ENCODE assay signal across 11 mouse cellular contexts in the genomic region with DNA sequence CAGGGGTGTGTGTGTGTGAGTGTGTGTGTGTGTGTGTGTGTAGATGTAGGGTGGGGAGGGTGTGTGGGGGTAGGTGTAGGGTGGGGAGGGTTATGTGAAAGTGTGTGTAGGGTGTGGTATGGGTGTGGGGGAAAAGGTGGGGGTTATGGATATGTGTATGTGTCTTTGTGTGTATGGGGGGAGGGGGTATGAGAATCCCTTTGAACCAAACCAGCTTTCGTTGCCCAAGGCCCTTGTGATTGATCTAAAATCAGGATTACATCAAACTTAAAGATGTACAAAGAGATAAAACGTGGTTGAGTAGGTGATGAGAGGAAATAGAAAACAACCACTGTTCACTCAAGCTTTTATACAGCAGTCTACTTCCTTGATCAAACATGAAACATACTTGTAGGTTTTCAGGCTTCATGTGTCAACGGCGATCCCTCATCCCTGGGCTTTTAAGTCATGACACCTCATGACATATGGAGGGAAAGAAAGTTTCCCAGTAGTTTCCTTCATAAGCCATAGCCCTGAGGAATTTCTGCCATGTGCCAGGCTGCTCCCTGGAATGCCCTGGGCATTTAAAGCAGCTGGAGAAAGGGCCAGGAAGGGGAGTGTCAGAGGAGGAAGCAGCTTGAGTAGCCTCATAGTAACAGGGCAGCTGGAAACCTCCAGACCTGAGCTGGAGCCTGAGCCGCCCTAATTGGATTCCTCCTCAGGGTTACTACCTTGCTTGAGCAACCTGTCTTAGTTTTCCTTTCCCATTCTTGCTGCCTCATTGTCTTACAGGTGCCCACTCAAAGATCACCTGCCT. TPM values are rescaled to one million over a fixed set of nuclear protein-coding genes. Genes with fewer than 3 reads are reported as not detected.
A peak's percentile ranks its signal among the peaks of the same experiment; 100 is the strongest.
DNase-seq lines count a peak whose midpoint lies in the region; ATAC-seq and TF ChIP-seq lines count a peak whose summit lies in the region.
"Had no signal": no experiment of that assay in that cellular context is flagged by ENCODE, and none has a peak within 500 bp of the region (broad histone marks: within the 10 kb centered on the region; RNA-seq: fewer than 3 reads in every experiment).

No protein-coding gene starts in this region.

- peak overlapping the region; percentile 90 for H3K27ac ChIP-seq in thymus, adult 2 months (ENCODE audit: control insufficient read depth, insufficient read depth, low read length)
- H3K27ac ChIP-seq in lung, embryonic 14.5 days (ENCODE audit: low read depth) = no peak overlapping the region
- H3K27ac ChIP-seq: forebrain, embryonic 12.5 days; heart, embryonic 13.5 days had no signal

- DNase-seq in thymus, adult 2 months = no peak
- no peak for DNase-seq in thymus, postnatal 10 days (ENCODE audit: low spot score in 2 of 2)
- DNase-seq in induced T-regulatory cell, adult 2 months (ENCODE audit: low read depth) = peak; percentile 90
- DNase-seq in lung, embryonic 14.5 days = peak; percentile 21
- DNase-seq in thymus, postnatal 25 days = peak; percentile 29
- DNase-seq in frontal cortex, postnatal 14 days (ENCODE audit: low spot score in 2 of 2) = no peak
- no peak for DNase-seq in ovary, adult 18-20 months (ENCODE audit: low spot score)
- DNase-seq: right cerebral cortex, postnatal 14 days had no signal

- H3K4me1 ChIP-seq in thymus, adult 2 months (replicated peaks; ENCODE audit: control insufficient read depth, insufficient read depth, low read length) = peaks cover 25% of the 10 kb centered on the region
- no peaks in the 10 kb centered on the region; the same call in 1 of the 2 replicates for H3K4me1 ChIP-seq in lung, embryonic 14.5 days (ENCODE audit: insufficient read depth)
- H3K4me1 ChIP-seq: forebrain, embryonic 12.5 days had no signal

- H3K4me3 ChIP-seq in thymus, adult 2 months (ENCODE audit: control insufficient read depth, insufficient read depth, low read length) = no peak overlapping the region
- H3K4me3 ChIP-seq in lung, embryonic 14.5 days (ENCODE audit: low read depth, low read length) = no peak overlapping the region
- H3K4me3 ChIP-seq: forebrain, embryonic 12.5 days; heart, embryonic 13.5 days; myocyte had no signal

- H3K9me3 ChIP-seq in lung, embryonic 14.5 days (ENCODE audit: low read depth, low read length) = no peaks in the 10 kb centered on the region
- H3K9me3 ChIP-seq: forebrain, embryonic 12.5 days; heart, embryonic 13.5 days had no signal

- 26% methylated on average over 5 of the region's 5 CpGs for WGBS in thymus, adult 2 months
- WGBS in lung, embryonic 14.5 days = 52% methylated on average over 5 of the region's 5 CpGs

- no peak overlapping the region for H3K4me2 ChIP-seq in lung, embryonic 14.5 days
- H3K4me2 ChIP-seq: forebrain, embryonic 12.5 days; heart, embryonic 13.5 days had no signal

- no peak for TF ChIP-seq POLR2A in thymus, adult 2 months (IDR thresholded peaks at IDR 0.05; ENCODE audit: control insufficient read depth, extremely low read depth, insufficient read depth, low read length, poor library complexity)

- H3K36me3 ChIP-seq in thymus, adult 2 months (ENCODE audit: control insufficient read depth, insufficient read depth, low read length) = no peaks in the 10 kb centered on the region; the same call in 1 of the 2 replicates
- no peaks in the 10 kb centered on the region for H3K36me3 ChIP-seq in lung, embryonic 14.5 days (ENCODE audit: insufficient read depth)
- H3K36me3 ChIP-seq: forebrain, embryonic 12.5 days; heart, embryonic 13.5 days had no signal

- TF ChIP-seq CTCF in thymus, adult 2 months (IDR thresholded peaks at IDR 0.05; ENCODE audit: borderline replicate concordance, control insufficient read depth, extremely low read depth, insufficient read depth, low read length, poor library complexity) = no peak
- TF ChIP-seq CTCF in lung, embryonic 14.5 days (IDR thresholded peaks at IDR 0.05; ENCODE audit: low read depth) = no peak

- 0 out of 2 replicates have a peak, but pooled peaks have one; percentile 29 for ATAC-seq in lung, embryonic 14.5 days (ENCODE audit: insufficient read depth)

- no peak overlapping the region for H3K9ac ChIP-seq in lung, embryonic 14.5 days
- H3K9ac ChIP-seq: forebrain, embryonic 12.5 days; heart, embryonic 13.5 days had no signal

- H3K27me3 ChIP-seq in thymus, adult 2 months (ENCODE audit: control insufficient read depth, insufficient read depth, low read length) = no peaks in the 10 kb centered on the region
- H3K27me3 ChIP-seq in lung, embryonic 14.5 days (ENCODE audit: insufficient read depth, low read length) = no peaks in the 10 kb centered on the region
- H3K27me3 ChIP-seq: forebrain, embryonic 12.5 days; heart, embryonic 13.5 days had no signal

RNA-seq across cellular contexts. Expression of a gene that starts 9.5 kb away (rescaled TPM):
- 25.8 and 26.5 TPM in 2 replicates for polyA plus RNA-seq in thymus, adult 2 months (2012; rRNA removed)
- 18.9 and 20.2 TPM in 2 replicates for polyA plus RNA-seq in lung, embryonic 14.5 days (2014; fragmentation: Nextera tagmentation; extraction: Ambion mirVana)

Comparison
In these comparisons a context has a peak if more than half of its experiments do, and no peak if none do; other contexts are left out.
1. DNase-seq: peak in induced T-regulatory cell, adult 2 months (single experiment), lung, embryonic 14.5 days (single experiment) and thymus, postnatal 25 days (single experiment); none in thymus, adult 2 months (single experiment), thymus, postnatal 10 days (0 of 2), frontal cortex, postnatal 14 days (0 of 2) and ovary, adult 18-20 months (single experiment).